Mouse (Mus musculus) erythroblast, embryonic 14.5 days (primary cell): ENCODE data around the gene Slc28a1. TPM values are rescaled to one million over a fixed set of nuclear protein-coding genes. Genes with fewer than 3 reads are reported as not detected.

Source experiments
- H3K27me3 ChIP-seq: 2 replicates; pipeline ENCODE4 v1.6.1; 2012; ENCODE audit warnings: inconsistent platforms; ENCODE audit not compliant: control insufficient read depth
- H3K36me3 ChIP-seq: 2 replicates; pipeline ENCODE4 v1.6.1; 2012; ENCODE audit warnings: mild to moderate bottlenecking, inconsistent platforms; ENCODE audit not compliant: control insufficient read depth
- H3K4me1 ChIP-seq: 2 replicates; pipeline ENCODE4 v1.6.1; 2012; ENCODE audit warnings: inconsistent platforms; ENCODE audit not compliant: control insufficient read depth
- H3K4me3 ChIP-seq: replicated peaks from 2 replicates; pipeline ENCODE3; 2012; ENCODE audit warnings: moderate library complexity, mild to moderate bottlenecking, inconsistent platforms
- H3K9me3 ChIP-seq: 2 replicates; pipeline ENCODE4 v1.6.1; 2012; ENCODE audit warnings: low read length, inconsistent platforms, mixed read lengths; ENCODE audit not compliant: control insufficient read depth
- GATA1 ChIP-seq: IDR thresholded peaks from 2 replicates; pipeline ENCODE4 v1.6.1; 2012; ENCODE audit warnings: low read length, inconsistent platforms, mixed read lengths
- TAL1 ChIP-seq: IDR thresholded peaks from 3 replicates; pipeline ENCODE4 v1.6.1; 2012; ENCODE audit warnings: low read length, inconsistent platforms, mixed read lengths
- polyA plus RNA-seq: library from polyadenylated mRNA; stranded (reverse); fragments of >175 nt; gene quantifications from 2 replicates; pipeline ENCODE4 v1.2.3, GENCODE M21; 2012

Gene Slc28a1
- polyA plus RNA-seq, 1 experiment, result not detected

DNA sequence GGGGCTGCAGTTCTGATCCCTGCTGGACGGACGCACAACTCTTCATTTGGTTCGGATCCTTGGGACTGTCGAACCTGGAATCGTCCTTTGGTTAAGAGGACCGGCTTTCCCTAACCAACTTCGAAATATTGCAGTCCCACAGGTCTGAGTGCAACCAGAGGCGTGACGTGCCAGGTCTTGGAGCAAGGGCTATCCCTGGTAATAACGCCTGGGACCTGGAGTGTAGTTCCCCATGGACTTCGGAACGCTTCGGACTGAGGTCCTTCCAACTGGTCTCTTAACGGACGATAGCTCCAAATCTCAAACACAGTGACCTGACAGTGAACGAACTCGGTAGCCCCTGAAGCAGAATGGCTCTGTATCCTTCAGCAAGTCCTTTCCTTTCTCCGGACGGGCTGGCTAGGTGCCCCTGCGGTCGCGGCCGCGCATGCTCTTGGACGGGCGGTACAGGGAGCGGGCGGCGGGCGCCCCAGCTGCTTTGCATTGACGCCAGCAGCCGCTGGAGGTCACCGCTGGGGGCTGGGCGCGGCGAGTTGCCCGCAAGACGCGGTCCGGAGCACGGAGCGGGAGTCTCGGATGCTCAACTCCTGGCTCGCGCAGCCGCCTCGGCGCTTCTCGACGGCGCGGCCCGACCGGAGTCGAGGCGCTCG is 98.2 kb downstream of the Slc28a1 start:
- no peaks in the 10 kb centered on the region for H3K36me3 ChIP-seq
- peaks cover 74% of the 10 kb centered on the region for H3K27me3 ChIP-seq
- H3K4me3 ChIP-seq, result peak overlapping the region; percentile 53
- H3K4me1 ChIP-seq, result peaks cover 18% of the 10 kb centered on the region
- peaks cover 13% of the 10 kb centered on the region; the same call in 1 of the 2 replicates for H3K9me3 ChIP-seq
- no peak for TF ChIP-seq TAL1

DNA sequence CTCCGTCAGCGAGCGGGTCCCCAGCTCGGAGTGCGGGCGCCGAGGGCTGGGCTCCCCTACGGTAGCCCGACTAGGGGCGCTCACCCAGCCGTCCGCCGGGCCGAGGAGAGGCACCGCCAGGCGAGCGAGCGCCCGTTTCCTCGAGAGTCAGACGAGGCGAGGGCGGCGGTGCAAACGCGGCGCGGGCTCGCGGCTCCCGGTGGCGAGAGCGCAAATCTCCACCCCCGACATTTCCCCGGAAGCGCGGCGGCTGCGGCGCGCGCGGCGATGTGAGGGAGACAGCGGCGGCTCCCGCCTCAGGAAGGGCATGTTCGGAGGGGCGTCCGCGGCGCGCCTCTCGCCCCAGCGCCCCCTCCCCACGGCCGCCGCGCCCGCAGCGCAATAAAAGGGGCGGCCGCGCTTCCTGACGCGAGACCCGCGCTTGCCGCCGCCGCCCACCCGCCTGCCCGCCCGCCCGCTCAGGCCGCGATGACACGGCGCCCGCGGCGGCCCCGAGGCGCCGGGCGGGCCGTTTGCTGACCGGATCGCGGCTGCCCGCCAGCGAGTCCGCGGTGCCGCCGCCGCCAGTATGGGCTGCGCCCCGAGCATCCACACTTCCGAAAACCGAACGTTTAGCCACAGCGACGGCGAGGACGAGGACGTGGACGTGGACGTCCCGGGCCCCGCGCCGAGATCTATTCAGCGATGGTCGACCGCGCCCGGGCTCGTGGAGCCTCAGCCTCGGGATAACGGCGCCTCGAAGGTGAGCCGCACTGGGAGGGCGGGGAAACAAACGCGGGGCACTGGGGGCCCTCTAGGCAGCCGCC is 99.0 kb downstream of the Slc28a1 start, which contains the start of gene Pde8a:
Gene Pde8a (plus strand): TSS at position 250 of the 806 bp plus-strand sequence.
- TF ChIP-seq GATA1 (no peak), TAL1 (no peak)
- peaks cover 75% of the 10 kb centered on the region for H3K27me3 ChIP-seq

GRCm38 (mm10) chr7:81214153-81214907 is 99.7 kb downstream of the Slc28a1 start:
- Histone ChIP-seq H3K9me3 (peaks cover 13% of the 10 kb centered on the region; the same call in 1 of the 2 replicates), H3K4me3 (peak overlapping the region; percentile 53), H3K36me3 (no peaks in the 10 kb centered on the region), H3K27me3 (peaks cover 75% of the 10 kb centered on the region), H3K4me1 (peaks cover 18% of the 10 kb centered on the region)
- TF ChIP-seq GATA1 (no peak), TAL1 (no peak)

More for the DNA sequence above, 99.0 kb downstream of the Slc28a1 start, which contains the start of gene Pde8a:
- Histone ChIP-seq H3K9me3 (peaks cover 13% of the 10 kb centered on the region; the same call in 1 of the 2 replicates), H3K4me3 (peak within 1 kb of the TSS; percentile 53), H3K4me1 (peaks cover 18% of the 10 kb centered on the region), H3K36me3 (no peaks in the 10 kb centered on the region)

- Histone ChIP-seq H3K36me3 (no peaks in the 10 kb centered on the region), H3K27me3 (peaks cover 63% of the 10 kb centered on the region), H3K9me3 (peaks cover 13% of the 10 kb centered on the region; the same call in 1 of the 2 replicates), H3K4me3 (no peak overlapping the region), H3K4me1 (peaks cover 18% of the 10 kb centered on the region)
- no peak for TF ChIP-seq TAL1
Observed at GRCm38 (mm10) chr7:81215950-81216349, 101.4 kb downstream of the Slc28a1 start.

DNA sequence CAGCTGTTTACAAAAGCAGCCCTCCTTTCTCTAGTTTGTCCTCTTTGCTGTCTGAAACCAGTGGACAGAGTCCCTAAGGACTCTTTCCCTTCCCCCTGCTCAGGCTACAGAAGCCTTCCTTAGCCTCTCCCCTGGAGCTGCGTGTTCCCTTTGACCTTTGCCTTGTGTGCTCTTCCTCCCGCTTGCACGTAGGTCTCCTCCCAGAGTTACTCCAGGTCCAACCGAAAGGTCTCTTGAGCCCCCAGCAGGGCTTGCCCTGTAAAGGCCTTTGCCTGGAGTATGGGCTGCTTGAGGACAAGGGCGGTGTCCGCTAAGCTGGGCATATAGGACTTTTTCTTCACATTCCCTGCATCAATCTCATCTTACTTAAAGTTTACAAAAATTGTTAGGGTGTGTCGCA is 104.7 kb downstream of the Slc28a1 start:
- Histone ChIP-seq H3K4me1 (no peaks in the 10 kb centered on the region), H3K27me3 (peaks cover 30% of the 10 kb centered on the region), H3K4me3 (no peak overlapping the region), H3K36me3 (no peaks in the 10 kb centered on the region), H3K9me3 (no peaks in the 10 kb centered on the region)
- TF ChIP-seq GATA1 (no peak), TAL1 (no peak)

Other genes with a start within 250 kb of the Slc28a1 start
- gene Wdr73, start 213.5 kb upstream of the Slc28a1 start, polyA plus RNA-seq, result 0.39 and 0.69 TPM in 2 replicates
- 0.28 TPM in 1 of 2 replicates, not detected in the other for gene Nmb, start 209.7 kb upstream of the Slc28a1 start, polyA plus RNA-seq
- 0.23 and 0.24 TPM in 2 replicates for gene Sec11a, start 167.0 kb upstream of the Slc28a1 start, polyA plus RNA-seq
- gene Zfp592, start 121.1 kb upstream of the Slc28a1 start, polyA plus RNA-seq, result 4.9 and 5.2 TPM in 2 replicates
- gene Alpk3, start 57.2 kb upstream of the Slc28a1 start, polyA plus RNA-seq, result 0.01 TPM in 1 of 2 replicates, not detected in the other
- not detected in 2 replicates for gene Pde8a, start 98.8 kb downstream of the Slc28a1 start, polyA plus RNA-seq
- 31.7 and 36.7 TPM in 2 replicates for gene Rps17, start 230.5 kb downstream of the Slc28a1 start, polyA plus RNA-seq